Mouse (Mus musculus): ENCODE measurements around the gene Gm43302. TPM values are rescaled to one million over a fixed set of nuclear protein-coding genes. Genes with fewer than 3 reads are reported as not detected.

Gene Gm43302
- polyA plus RNA-seq, 1 experiment from 2014 or later = not detected

Other genes with a start within 250 kb of the Gm43302 start
- 0.44 and 3.0 TPM in 2 replicates for gene Gbp9, start 154.2 kb downstream of the Gm43302 start, polyA plus RNA-seq (2014; fragmentation: Nextera tagmentation; extraction: Ambion mirVana)
- 0.67 TPM in 1 of 2 replicates, not detected in the other for gene Gbp8, start 154.2 kb downstream of the Gm43302 start, polyA plus RNA-seq (2014; fragmentation: Nextera tagmentation; extraction: Ambion mirVana)
- 0.12 and 3.0 TPM in 2 replicates for gene Gbp4, start 154.1 kb downstream of the Gm43302 start, polyA plus RNA-seq (2014; fragmentation: Nextera tagmentation; extraction: Ambion mirVana)
- 2.6 TPM in 1 of 2 replicates, not detected in the other for gene Gbp10, start 54.2 kb downstream of the Gm43302 start, polyA plus RNA-seq (2014; fragmentation: Nextera tagmentation; extraction: Ambion mirVana)
- gene Gbp6, start within 50 bp of the Gm43302 start, polyA plus RNA-seq (2014; fragmentation: Nextera tagmentation; extraction: Ambion mirVana) = 0.19 and 5.4 TPM in 2 replicates
- gene Lrrc8b, start 122.1 kb upstream of the Gm43302 start, polyA plus RNA-seq (2014; fragmentation: Nextera tagmentation; extraction: Ambion mirVana) = 22.9 and 25.4 TPM in 2 replicates
- 14.0 and 14.2 TPM in 2 replicates for gene Lrrc8c, start 225.7 kb upstream of the Gm43302 start, polyA plus RNA-seq (2014; fragmentation: Nextera tagmentation; extraction: Ambion mirVana)